Mouse (Mus musculus) adrenal gland, postnatal 10 days (tissue): ENCODE data around the gene Ugt3a2. TPM values are rescaled to one million over a fixed set of nuclear protein-coding genes. Genes with fewer than 3 reads are reported as not detected.

Experiments used
- DNase-seq: peaks from one replicate; pipeline ENCODE4 v3.0.0; 2021; ENCODE audit warnings: mixed read lengths
- long read RNA-seq, 2 experiments: library from polyadenylated mRNA; stranded (forward); transcript quantifications; one replicate each; pipeline ENCODE4 v2.0.0; 2021
- total RNA-seq, 2 experiments: library from RNA; stranded (reverse); gene quantifications; 2 replicates each; pipeline ENCODE4 v1.2.3; 2021

The Ugt3a2 gene
- total RNA-seq, result 1 to 10 TPM; 4.5 to 8.9 TPM
- long read RNA-seq, experiment 1, transcript Ugt3a2-201 (7 exons, 2,329 nt), result major isoform, 18 of 23 reads
- long read RNA-seq, experiment 1, partial matches to known transcripts, result 3 of 23 reads
- long read RNA-seq, experiment 1, other reads (novel, unspliced or antisense), result 1 of 23 reads
- long read RNA-seq, experiment 2, transcript Ugt3a2-201 (7 exons, 2,329 nt), result major isoform, 10 of 13 reads
- long read RNA-seq, experiment 2, partial matches to known transcripts, result 0 of 13 reads
- long read RNA-seq, experiment 2, other reads (novel, unspliced or antisense), result 3 of 13 reads

DNA sequence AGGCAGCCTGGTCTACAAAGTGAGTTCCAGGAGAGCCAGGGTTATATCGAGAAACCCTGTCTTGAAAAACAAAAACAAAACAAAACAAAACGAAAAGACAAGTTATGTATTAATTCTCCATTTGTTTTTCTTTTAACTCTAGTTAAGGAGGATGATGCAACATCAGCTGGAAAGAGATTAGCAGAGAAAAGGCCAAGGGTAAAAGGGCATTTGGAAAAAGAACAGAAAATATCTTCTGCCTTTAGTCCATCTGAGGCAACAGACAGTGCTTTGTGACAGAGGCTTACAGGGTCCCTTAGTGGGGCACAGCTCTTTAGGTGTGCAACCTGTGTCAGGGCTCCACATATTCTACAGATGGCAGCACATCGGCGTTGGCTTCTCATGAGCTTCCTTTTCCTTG lies at the start of gene Ugt3a2:
Ugt3a2 (plus strand) TSS at position 210 of the 400 bp plus-strand sequence.
- no peak for DNase-seq

DNA sequence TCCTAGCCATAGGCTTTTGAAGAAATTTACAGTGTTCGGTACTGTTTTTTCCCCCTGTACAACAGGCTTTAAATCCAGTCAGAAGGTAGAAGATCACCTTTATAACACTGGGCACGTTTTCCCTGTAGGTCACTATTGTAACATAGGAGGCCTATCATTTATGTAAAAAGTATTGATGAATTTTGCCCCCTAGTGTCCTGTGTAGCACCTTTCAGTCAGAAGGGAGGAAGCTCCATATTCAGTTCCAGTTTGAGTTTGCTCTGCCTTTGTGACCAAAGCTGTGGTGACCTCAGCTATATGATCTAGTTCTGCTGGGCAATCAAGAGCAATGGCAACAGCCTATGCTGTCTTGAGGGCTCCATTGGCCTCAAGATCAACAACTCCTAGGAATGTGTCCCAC lies 45.7 kb upstream of the Ugt3a2 start:
- no peak for DNase-seq

DNA sequence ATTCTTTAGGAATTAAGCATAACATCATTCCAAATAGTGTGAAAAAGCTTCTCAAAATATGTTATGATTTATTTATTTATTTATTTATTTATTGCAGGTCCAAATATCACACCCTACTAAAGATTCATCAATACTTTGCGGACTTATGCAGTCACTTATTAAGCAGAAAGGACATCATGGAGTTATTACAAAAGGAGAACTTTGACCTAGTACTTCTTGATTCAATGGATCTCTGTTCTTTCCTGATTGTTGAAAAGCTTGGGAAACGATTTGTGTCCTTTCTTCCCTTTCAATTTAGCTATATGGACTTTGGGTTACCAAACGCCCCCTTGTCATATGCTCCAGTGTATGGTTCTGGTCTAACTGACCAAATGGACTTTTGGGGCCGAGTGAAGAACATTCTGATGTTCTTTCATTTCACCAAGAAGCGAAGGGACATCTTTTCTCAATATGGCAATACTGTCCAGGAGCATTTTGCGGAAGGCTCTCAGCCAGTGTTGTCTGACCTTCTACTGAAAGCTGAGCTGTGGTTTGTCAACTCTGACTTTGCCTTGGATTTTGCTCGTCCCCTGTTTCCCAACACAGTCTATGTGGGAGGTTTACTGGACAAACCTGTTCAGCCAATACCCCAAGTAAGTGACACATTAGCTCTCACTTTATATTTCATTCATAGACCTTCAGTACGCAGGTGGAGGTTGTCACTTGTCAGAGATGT lies 29.2 kb upstream of the Ugt3a2 start:
- DNase-seq, result no peak

DNA sequence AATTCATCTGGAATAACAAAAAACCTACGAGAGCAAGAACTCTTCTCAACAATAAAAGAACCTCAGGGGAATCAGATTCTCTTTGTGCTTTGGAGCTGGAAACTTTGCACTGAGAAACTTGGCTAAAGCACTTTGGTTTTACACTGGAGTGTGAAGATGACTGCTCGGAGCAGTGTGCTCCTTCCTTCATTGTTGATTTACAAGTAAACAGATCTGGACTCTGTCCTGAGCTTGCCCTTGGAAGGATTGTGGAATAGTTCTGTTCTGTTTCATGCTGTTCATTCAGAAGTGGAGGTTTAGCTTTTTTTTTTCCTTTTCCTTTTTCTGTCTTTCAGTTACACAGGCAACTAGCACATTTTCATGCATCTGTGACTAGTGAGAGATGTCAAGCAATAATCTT lies 754 bp upstream of the Ugt3a2 start:
- DNase-seq, result no peak

DNA sequence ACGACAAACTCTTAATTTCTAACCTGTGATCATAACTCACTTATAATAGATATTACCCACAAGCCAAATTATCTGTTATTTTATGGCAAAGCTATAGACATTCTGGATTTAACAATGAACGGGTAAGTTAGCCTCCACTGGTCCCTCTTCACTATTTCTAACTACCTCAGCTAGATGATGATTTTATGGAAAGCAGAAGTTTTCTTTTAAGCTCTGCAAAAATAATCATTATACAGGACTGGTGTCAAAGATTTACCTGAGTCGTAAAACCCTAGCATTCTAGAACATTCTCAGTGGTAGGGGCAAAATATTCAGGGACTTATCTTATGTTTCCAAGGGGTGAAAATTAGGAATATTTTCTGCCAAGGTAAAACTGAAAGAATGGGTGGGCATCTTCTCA lies 1.3 kb downstream of the Ugt3a2 start:
- DNase-seq, result no peak

DNA sequence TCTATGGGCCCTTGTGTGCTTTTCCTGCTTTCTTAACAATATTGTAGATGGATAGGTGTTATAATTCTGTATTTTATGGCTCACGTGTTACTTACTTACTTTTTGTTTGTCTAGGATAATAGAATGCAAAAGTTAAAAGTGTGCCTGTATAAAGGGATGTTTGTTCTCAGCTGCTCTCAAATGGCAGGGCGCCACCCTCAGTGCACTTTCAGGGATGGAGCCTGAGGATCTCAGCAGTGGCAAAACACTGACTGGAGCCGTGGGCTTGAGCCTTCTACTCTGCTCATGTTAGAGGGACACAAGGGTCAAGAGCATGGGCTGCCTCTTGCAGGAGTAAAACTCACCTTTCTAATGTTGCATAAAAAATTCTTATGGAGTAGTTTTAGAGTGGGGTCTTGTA lies 1.7 kb downstream of the Ugt3a2 start:
- DNase-seq, result no peak

DNA sequence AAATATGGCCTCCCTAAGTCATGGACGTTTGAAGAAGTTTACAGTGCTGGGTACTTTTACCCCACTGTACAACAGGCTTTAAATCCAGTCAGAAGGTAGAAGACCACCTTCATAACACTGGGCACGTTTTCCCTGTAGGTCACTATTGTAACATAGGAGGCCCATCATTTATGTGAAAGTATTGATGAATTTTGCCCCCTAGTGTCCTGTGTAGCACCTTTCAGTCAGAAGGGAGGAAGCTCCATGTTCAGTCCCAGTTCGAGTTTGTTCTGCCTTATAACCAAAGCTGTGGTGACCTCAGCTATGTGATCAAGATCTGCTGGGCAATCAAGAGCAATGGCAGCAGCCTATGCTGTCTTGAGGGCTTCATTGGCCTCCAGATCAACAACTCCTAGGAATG lies 13.4 kb downstream of the Ugt3a2 start:
- DNase-seq, result no peak

DNA sequence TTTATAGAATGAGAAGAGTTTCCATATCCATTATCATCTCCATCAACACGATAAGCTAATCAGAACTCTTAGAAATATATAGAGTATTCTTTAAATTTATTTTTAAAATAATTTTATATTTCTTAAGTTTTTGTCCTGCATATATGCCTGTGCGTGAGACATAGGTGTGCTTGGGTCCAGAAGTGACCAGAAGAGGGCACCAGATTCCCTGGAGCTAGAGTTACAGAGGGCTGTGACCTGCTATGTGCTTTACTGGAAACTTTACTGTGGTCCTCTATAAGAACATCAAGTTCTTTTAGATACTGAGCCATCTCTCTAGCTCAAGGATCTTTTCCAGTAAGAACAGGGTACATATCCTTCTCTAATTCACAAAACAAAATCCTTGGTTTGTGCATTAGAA lies 27.5 kb downstream of the Ugt3a2 start:
- no peak for DNase-seq

DNA sequence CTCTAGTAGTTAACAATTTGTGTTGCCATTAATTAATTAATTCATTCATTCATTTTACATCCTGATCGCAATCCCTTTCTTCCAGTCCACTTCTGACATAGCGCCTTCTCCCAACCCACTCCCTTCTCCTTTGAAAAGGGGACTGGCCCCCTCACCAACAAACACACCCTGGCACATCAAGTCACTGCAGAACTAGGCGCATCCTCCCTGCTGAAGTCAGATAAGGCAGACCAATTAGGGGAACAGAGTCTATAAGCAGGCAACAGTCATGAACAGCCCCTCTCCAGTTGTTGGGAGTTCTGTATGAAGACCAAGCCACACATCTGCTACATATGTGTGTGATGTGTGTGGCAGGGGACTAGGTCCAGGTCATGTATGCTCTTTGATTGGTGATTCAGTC lies 33.4 kb downstream of the Ugt3a2 start:
- DNase-seq, result no peak

DNA sequence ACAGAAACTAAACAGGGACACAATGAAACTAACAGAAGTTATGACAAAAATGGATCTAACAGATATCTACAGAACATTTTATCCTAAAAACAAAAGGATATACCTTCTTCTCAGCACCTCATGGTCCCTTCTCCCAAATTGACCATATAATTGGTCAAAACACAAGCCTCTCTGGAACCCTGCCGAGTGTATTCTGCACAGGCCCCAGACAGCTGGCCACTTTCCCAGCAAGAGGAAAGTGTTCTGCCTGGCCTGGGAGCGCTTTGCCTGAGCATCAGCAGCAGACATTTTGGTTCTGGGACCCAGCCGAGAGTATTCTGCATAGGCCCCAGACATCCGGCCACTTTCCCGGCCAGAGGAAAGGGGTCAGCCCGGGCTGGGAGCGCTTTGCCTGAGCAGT lies 40.9 kb downstream of the Ugt3a2 start:
- peak; percentile 17 for DNase-seq

DNA sequence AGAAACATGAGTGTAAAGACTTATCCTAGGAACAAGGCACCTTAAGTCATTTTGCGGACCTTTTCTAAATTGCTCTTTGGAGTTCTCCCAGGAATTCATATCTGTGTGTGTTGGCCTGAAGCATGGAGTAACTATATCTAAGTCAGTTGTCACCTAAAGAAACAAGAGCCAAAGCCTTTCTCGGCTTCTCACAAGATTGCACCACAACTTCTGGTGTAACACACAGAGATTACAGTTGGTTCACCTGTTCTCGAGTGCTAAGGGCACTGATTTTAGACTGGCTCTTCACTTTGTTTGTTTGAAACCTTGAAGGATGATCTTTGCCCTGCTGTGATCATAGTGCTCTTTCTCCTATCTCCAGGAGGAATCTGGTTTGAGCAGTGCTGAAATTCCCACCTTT lies 74.1 kb downstream of the Ugt3a2 start:
- no peak for DNase-seq

Other genes starting within 250 kb of the Ugt3a2 start
- 10 to 100 TPM; 19.2 to 22.5 TPM for gene Lmbrd2, start 195.0 kb upstream of the Ugt3a2 start, total RNA-seq
- gene Skp2, start 180.1 kb upstream of the Ugt3a2 start, total RNA-seq, result 1 to 10 TPM; 6.0 to 8.0 TPM
- 1 to 10 TPM; 2.2 to 3.9 TPM for gene Ugt3a1, start 58.7 kb upstream of the Ugt3a2 start, total RNA-seq
- gene Capsl, start 100.5 kb downstream of the Ugt3a2 start, total RNA-seq, result not detected
- gene Il7r, start 194.6 kb downstream of the Ugt3a2 start, total RNA-seq, result 1 to 10 TPM; 1.8 to 3.0 TPM